Mouse (Mus musculus) hindbrain, embryonic 15.5 days (tissue): ENCODE data around the gene Chrdl2. TPM values are rescaled to one million over a fixed set of nuclear protein-coding genes. Genes with fewer than 3 reads are reported as not detected.

Experiments used
- ATAC-seq: fragments of 200-750 bp; cut with Nextera tagmentation; 2 replicates; pipeline ENCODE4 v1.8.0; 2017; ENCODE audit warnings: low read depth, moderate number of reproducible peaks, moderate TSS enrichment; ENCODE audit not compliant: low FRiP score
- H3K27ac ChIP-seq: fragments of 300-500 bp; sonication (generic); replicated peaks from 2 replicates; pipeline ENCODE4 v1.5.1; 2015; ENCODE audit warnings: mild to moderate bottlenecking, inconsistent platforms
- H3K27me3 ChIP-seq: fragments of 300-500 bp; sonication (generic); 2 replicates; pipeline ENCODE4 v1.6.1; 2015; ENCODE audit warnings: control low read depth, inconsistent platforms
- H3K36me3 ChIP-seq: fragments of 300-500 bp; sonication (generic); 2 replicates; pipeline ENCODE4 v1.6.1; 2015; ENCODE audit warnings: control low read depth, inconsistent platforms
- H3K4me1 ChIP-seq: fragments of 300-500 bp; sonication (generic); replicated peaks from 2 replicates; pipeline ENCODE4 v1.6.1; 2015; ENCODE audit warnings: control low read depth, inconsistent platforms
- H3K4me2 ChIP-seq: fragments of 300-500 bp; sonication (generic); 2 replicates; pipeline ENCODE4 v1.6.1; 2015; ENCODE audit warnings: moderate library complexity, mild to moderate bottlenecking, inconsistent platforms
- H3K4me3 ChIP-seq: fragments of 300-500 bp; sonication (generic); 2 replicates; pipeline ENCODE4 v1.5.1; 2015; ENCODE audit warnings: mild to moderate bottlenecking, inconsistent platforms
- H3K9ac ChIP-seq: fragments of 300-500 bp; sonication (generic); 2 replicates; pipeline ENCODE4 v1.6.1; 2015; ENCODE audit warnings: inconsistent platforms
- H3K9me3 ChIP-seq: fragments of 300-500 bp; sonication (generic); 2 replicates; pipeline ENCODE4 v1.6.1; 2016; ENCODE audit warnings: control low read depth, inconsistent platforms
- WGBS: fragments of 180-500 bp; shearing (Covaris S2); methylation state at CpG from one replicate; pipeline ENCODE4 v1.1.7; 2015; 5-methylcytosine and 5-hydroxymethylcytosine counted together
- polyA plus RNA-seq: library from polyadenylated mRNA; unstranded; fragments of >200 nt; fragmentation: Nextera tagmentation; extraction: Ambion mirVana; gene quantifications from 2 replicates; pipeline ENCODE4 v1.2.1, GENCODE M21; 2015

Chrdl2 gene
- polyA plus RNA-seq, 1 experiment from 2014 or later: 1.3 TPM

- no peak overlapping the region for H3K9ac ChIP-seq
- no peak for ATAC-seq
- H3K9me3 ChIP-seq: no peaks in the 10 kb centered on the region
- H3K4me1 ChIP-seq: no peaks in the 10 kb centered on the region
- no peaks in the 10 kb centered on the region for H3K27me3 ChIP-seq
- WGBS: 87% methylated on average over 8 of the region's 8 CpGs
- no peak overlapping the region for H3K4me3 ChIP-seq
- H3K36me3 ChIP-seq: no peaks in the 10 kb centered on the region
- no peak overlapping the region for H3K27ac ChIP-seq
- H3K4me2 ChIP-seq: no peak overlapping the region
Measured at GRCm38 (mm10) chr7:99990990-99991707, 14.8 kb upstream of the Chrdl2 start.

GRCm38 (mm10) chr7:99993159-99993558 is 12.8 kb upstream of the Chrdl2 start:
- Histone ChIP-seq H3K4me3 (no peak overlapping the region), H3K9me3 (no peaks in the 10 kb centered on the region), H3K27me3 (no peaks in the 10 kb centered on the region), H3K27ac (no peak overlapping the region), H3K9ac (no peak overlapping the region), H3K4me1 (no peaks in the 10 kb centered on the region), H3K4me2 (no peak overlapping the region), H3K36me3 (no peaks in the 10 kb centered on the region)
- no peak for ATAC-seq
- WGBS: 87% methylated on average over 7 of the region's 7 CpGs

- no peak overlapping the region for H3K27ac ChIP-seq
- no peaks in the 10 kb centered on the region for H3K9me3 ChIP-seq
- no peaks in the 10 kb centered on the region for H3K4me1 ChIP-seq
- H3K27me3 ChIP-seq: no peaks in the 10 kb centered on the region
- no peaks in the 10 kb centered on the region for H3K36me3 ChIP-seq
- 74% methylated on average over 7 of the region's 7 CpGs for WGBS
- no peak for ATAC-seq
- no peak overlapping the region for H3K4me2 ChIP-seq
- no peak overlapping the region for H3K9ac ChIP-seq
- no peak overlapping the region for H3K4me3 ChIP-seq
Measured at GRCm38 (mm10) chr7:99995186-99995585, 10.8 kb upstream of the Chrdl2 start.

- WGBS: 86% methylated on average over 3 of the region's 3 CpGs
- no peak overlapping the region for H3K4me3 ChIP-seq
- H3K9me3 ChIP-seq: no peaks in the 10 kb centered on the region
Measured at GRCm38 (mm10) chr7:99998668-99999067, 7.3 kb upstream of the Chrdl2 start.

GRCm38 (mm10) chr7:100003781-100004180 is 2.2 kb upstream of the Chrdl2 start:
- no peak overlapping the region for H3K4me2 ChIP-seq
- H3K27ac ChIP-seq: no peak overlapping the region
- ATAC-seq: no peak
- H3K9ac ChIP-seq: no peak overlapping the region
- H3K4me1 ChIP-seq: peaks cover 7% of the 10 kb centered on the region
- 63% methylated on average over 9 of the region's 9 CpGs for WGBS
- H3K9me3 ChIP-seq: no peaks in the 10 kb centered on the region
- H3K4me3 ChIP-seq: no peak overlapping the region
- peaks cover 43% of the 10 kb centered on the region for H3K27me3 ChIP-seq
- H3K36me3 ChIP-seq: no peaks in the 10 kb centered on the region

More at GRCm38 (mm10) chr7:99998668-99999067, 7.3 kb upstream of the Chrdl2 start:
- Histone ChIP-seq H3K9ac (no peak overlapping the region), H3K27me3 (0 out of 2 replicates have a peak, but pooled peaks cover 2% of the 10 kb centered on the region), H3K36me3 (no peaks in the 10 kb centered on the region), H3K27ac (no peak overlapping the region), H3K4me1 (no peaks in the 10 kb centered on the region), H3K4me2 (no peak overlapping the region)
- no peak for ATAC-seq

GRCm38 (mm10) chr7:100006411-100006810 is 439 bp downstream of the Chrdl2 start:
- peak overlapping the region; percentile 97 for H3K4me2 ChIP-seq
- H3K36me3 ChIP-seq: no peaks in the 10 kb centered on the region
- peaks cover 46% of the 10 kb centered on the region for H3K27me3 ChIP-seq
- no peak overlapping the region for H3K27ac ChIP-seq
- no peak for ATAC-seq
- whole genome bisulfite sequencing: 6% methylated on average over 11 of the region's 11 CpGs
- no peak overlapping the region for H3K9ac ChIP-seq
- H3K9me3 ChIP-seq: no peaks in the 10 kb centered on the region
- H3K4me1 ChIP-seq: peaks cover 7% of the 10 kb centered on the region
- H3K4me3 ChIP-seq: peak overlapping the region; percentile 48

GRCm38 (mm10) chr7:100008765-100009164 is 2.8 kb downstream of the Chrdl2 start:
- peaks cover 16% of the 10 kb centered on the region for H3K4me1 ChIP-seq
- WGBS: 92% methylated on average over 4 of the region's 4 CpGs
- no peak overlapping the region for H3K9ac ChIP-seq
- no peak for ATAC-seq
- H3K36me3 ChIP-seq: no peaks in the 10 kb centered on the region
- peaks cover 43% of the 10 kb centered on the region for H3K27me3 ChIP-seq
- H3K4me3 ChIP-seq: no peak overlapping the region
- no peaks in the 10 kb centered on the region for H3K9me3 ChIP-seq
- H3K4me2 ChIP-seq: no peak overlapping the region
- H3K27ac ChIP-seq: no peak overlapping the region

GRCm38 (mm10) chr7:100009640-100010039 is 3.7 kb downstream of the Chrdl2 start:
- 13% methylated on average over 11 of the region's 11 CpGs for WGBS
- Histone ChIP-seq H3K4me2 (no peak overlapping the region), H3K4me3 (no peak overlapping the region), H3K9me3 (no peaks in the 10 kb centered on the region), H3K27ac (no peak overlapping the region), H3K9ac (no peak overlapping the region), H3K27me3 (peaks cover 34% of the 10 kb centered on the region), H3K4me1 (peaks cover 16% of the 10 kb centered on the region), H3K36me3 (no peaks in the 10 kb centered on the region)
- no peak for ATAC-seq

GRCm38 (mm10) chr7:100010711-100011110 is 4.7 kb downstream of the Chrdl2 start:
- no peak overlapping the region for H3K9ac ChIP-seq
- peaks cover 26% of the 10 kb centered on the region for H3K27me3 ChIP-seq
- no peaks in the 10 kb centered on the region for H3K9me3 ChIP-seq
- no peak overlapping the region for H3K4me3 ChIP-seq
- WGBS: 66% methylated on average over 5 of the region's 5 CpGs
- H3K4me2 ChIP-seq: no peak overlapping the region
- H3K4me1 ChIP-seq: peaks cover 9% of the 10 kb centered on the region
- H3K36me3 ChIP-seq: no peaks in the 10 kb centered on the region
- H3K27ac ChIP-seq: no peak overlapping the region
- no peak for ATAC-seq

GRCm38 (mm10) chr7:100012085-100012484 is 6.1 kb downstream of the Chrdl2 start:
- peak overlapping the region; percentile 34 for H3K27ac ChIP-seq
- no peak overlapping the region for H3K4me3 ChIP-seq

GRCm38 (mm10) chr7:100012515-100012914 is 6.5 kb downstream of the Chrdl2 start:
- Histone ChIP-seq H3K4me2 (no peak overlapping the region), H3K9me3 (no peaks in the 10 kb centered on the region), H3K9ac (no peak overlapping the region), H3K4me1 (peaks cover 9% of the 10 kb centered on the region), H3K27ac (peak overlapping the region; percentile 34), H3K27me3 (peaks cover 15% of the 10 kb centered on the region), H3K4me3 (no peak overlapping the region), H3K36me3 (no peaks in the 10 kb centered on the region)
- no peak for ATAC-seq
- WGBS: 33% methylated on average over 6 of the region's 6 CpGs

More at GRCm38 (mm10) chr7:100012085-100012484, 6.1 kb downstream of the Chrdl2 start:
- H3K4me2 ChIP-seq: no peak overlapping the region
- no peaks in the 10 kb centered on the region for H3K9me3 ChIP-seq
- H3K4me1 ChIP-seq: peaks cover 9% of the 10 kb centered on the region
- H3K36me3 ChIP-seq: no peaks in the 10 kb centered on the region
- H3K27me3 ChIP-seq: peaks cover 19% of the 10 kb centered on the region
- no peak overlapping the region for H3K9ac ChIP-seq
- 49% methylated on average over 8 of the region's 8 CpGs for WGBS
- ATAC-seq: peak; percentile 64

- H3K27ac ChIP-seq: no peak overlapping the region
- H3K9ac ChIP-seq: no peak overlapping the region
- 0 out of 2 replicates have a peak, but pooled peaks have one; percentile 21 for ATAC-seq
- H3K36me3 ChIP-seq: no peaks in the 10 kb centered on the region
- WGBS: 64% methylated on average over 8 of the region's 8 CpGs
- H3K4me3 ChIP-seq: no peak overlapping the region
- H3K27me3 ChIP-seq: no peaks in the 10 kb centered on the region; the same call in 1 of the 2 replicates
- no peak overlapping the region for H3K4me2 ChIP-seq
- H3K9me3 ChIP-seq: no peaks in the 10 kb centered on the region
- peaks cover 9% of the 10 kb centered on the region for H3K4me1 ChIP-seq
Measured at GRCm38 (mm10) chr7:100014123-100014600, 8.2 kb downstream of the Chrdl2 start.
